Mouse (Mus musculus): ENCODE measurements around the gene Acvr1c. TPM values are rescaled to one million over a fixed set of nuclear protein-coding genes. Genes with fewer than 3 reads are reported as not detected.

Gene Acvr1c
- polyA plus RNA-seq, 1 experiment = not detected

- Histone ChIP-seq H3K4me1 (ENCODE audit: control insufficient read depth, insufficient read depth, low read length) (0 out of 2 replicates have a peak, but pooled peaks cover 2% of the 10 kb centered on the region), H3K27ac (ENCODE audit: insufficient read depth, low read depth, low read length) (no peak overlapping the region), H3K4me3 (ENCODE audit: insufficient read depth, low read length) (no peak overlapping the region)
- TF ChIP-seq POLR2A (IDR thresholded peaks at IDR 0.05; ENCODE audit: borderline replicate concordance, low read depth, low read length) (no peak), CTCF (IDR thresholded peaks at IDR 0.05; ENCODE audit: low read depth, low read length) (no peak)
These were observed 3.3 kb downstream of the Acvr1c start for GRCm38 (mm10) chr2:58354389-58354788.

GRCm38 (mm10) chr2:58352846-58353245 lies 4.8 kb downstream of the Acvr1c start:
- H3K4me1 ChIP-seq (ENCODE audit: control insufficient read depth, insufficient read depth, low read length) = 0 out of 2 replicates have a peak, but pooled peaks cover 2% of the 10 kb centered on the region
- no peak overlapping the region for H3K27ac ChIP-seq (ENCODE audit: insufficient read depth, low read depth, low read length)
- TF ChIP-seq CTCF (IDR thresholded peaks at IDR 0.05; ENCODE audit: low read depth, low read length) = no peak
- TF ChIP-seq POLR2A (IDR thresholded peaks at IDR 0.05; ENCODE audit: borderline replicate concordance, low read depth, low read length) = no peak
- H3K4me3 ChIP-seq (ENCODE audit: insufficient read depth, low read length) = no peak overlapping the region

GRCm38 (mm10) chr2:58350657-58351056 lies 7.0 kb downstream of the Acvr1c start:
- no peak overlapping the region for H3K4me3 ChIP-seq (ENCODE audit: insufficient read depth, low read length)
- TF ChIP-seq POLR2A (IDR thresholded peaks at IDR 0.05; ENCODE audit: borderline replicate concordance, low read depth, low read length) (no peak), CTCF (IDR thresholded peaks at IDR 0.05; ENCODE audit: low read depth, low read length) (no peak)
- no peaks in the 10 kb centered on the region for H3K4me1 ChIP-seq (ENCODE audit: control insufficient read depth, insufficient read depth, low read length)
- H3K27ac ChIP-seq (ENCODE audit: insufficient read depth, low read depth, low read length) = no peak overlapping the region

- no peaks in the 10 kb centered on the region for H3K4me1 ChIP-seq (ENCODE audit: control insufficient read depth, insufficient read depth, low read length)
- TF ChIP-seq CTCF (IDR thresholded peaks at IDR 0.05; ENCODE audit: low read depth, low read length) = no peak
- no peak for TF ChIP-seq POLR2A (IDR thresholded peaks at IDR 0.05; ENCODE audit: borderline replicate concordance, low read depth, low read length)
- no peak overlapping the region for H3K27ac ChIP-seq (ENCODE audit: insufficient read depth, low read depth, low read length)
- H3K4me3 ChIP-seq (ENCODE audit: insufficient read depth, low read length) = no peak overlapping the region
These were observed 21.0 kb downstream of the Acvr1c start for GRCm38 (mm10) chr2:58336730-58337129.

GRCm38 (mm10) chr2:58329589-58329988 lies 28.1 kb downstream of the Acvr1c start:
- H3K4me1 ChIP-seq (ENCODE audit: control insufficient read depth, insufficient read depth, low read length) = no peaks in the 10 kb centered on the region
- H3K27ac ChIP-seq (ENCODE audit: insufficient read depth, low read depth, low read length) = no peak overlapping the region
- TF ChIP-seq CTCF (IDR thresholded peaks at IDR 0.05; ENCODE audit: low read depth, low read length) (no peak), POLR2A (IDR thresholded peaks at IDR 0.05; ENCODE audit: borderline replicate concordance, low read depth, low read length) (no peak)
- H3K4me3 ChIP-seq (ENCODE audit: insufficient read depth, low read length) = no peak overlapping the region

- Histone ChIP-seq H3K4me1 (ENCODE audit: control insufficient read depth, insufficient read depth, low read length) (no peaks in the 10 kb centered on the region), H3K4me3 (ENCODE audit: insufficient read depth, low read length) (peak overlapping the region; percentile 11; the same call in 1 of the 2 replicates), H3K27ac (ENCODE audit: insufficient read depth, low read depth, low read length) (no peak overlapping the region)
- TF ChIP-seq POLR2A (IDR thresholded peaks at IDR 0.05; ENCODE audit: borderline replicate concordance, low read depth, low read length) = no peak
- no peak for TF ChIP-seq CTCF (IDR thresholded peaks at IDR 0.05; ENCODE audit: low read depth, low read length)
These were observed 33.4 kb downstream of the Acvr1c start for GRCm38 (mm10) chr2:58324118-58324901.

GRCm38 (mm10) chr2:58323274-58323673 lies 34.4 kb downstream of the Acvr1c start:
- no peaks in the 10 kb centered on the region for H3K4me1 ChIP-seq (ENCODE audit: control insufficient read depth, insufficient read depth, low read length)
- TF ChIP-seq POLR2A (IDR thresholded peaks at IDR 0.05; ENCODE audit: borderline replicate concordance, low read depth, low read length) (no peak), CTCF (IDR thresholded peaks at IDR 0.05; ENCODE audit: low read depth, low read length) (no peak)
- no peak overlapping the region for H3K27ac ChIP-seq (ENCODE audit: insufficient read depth, low read depth, low read length)
- H3K4me3 ChIP-seq (ENCODE audit: insufficient read depth, low read length) = no peak overlapping the region

- TF ChIP-seq CTCF (IDR thresholded peaks at IDR 0.05; ENCODE audit: low read depth, low read length) (no peak), POLR2A (IDR thresholded peaks at IDR 0.05; ENCODE audit: borderline replicate concordance, low read depth, low read length) (no peak)
- no peak overlapping the region for H3K4me3 ChIP-seq (ENCODE audit: insufficient read depth, low read length)
- H3K4me1 ChIP-seq (ENCODE audit: control insufficient read depth, insufficient read depth, low read length) = no peaks in the 10 kb centered on the region
- H3K27ac ChIP-seq (ENCODE audit: insufficient read depth, low read depth, low read length) = no peak overlapping the region
These were observed 41.5 kb downstream of the Acvr1c start for GRCm38 (mm10) chr2:58316186-58316585.

GRCm38 (mm10) chr2:58309695-58310094 lies 48.0 kb downstream of the Acvr1c start:
- Histone ChIP-seq H3K4me3 (ENCODE audit: insufficient read depth, low read length) (no peak overlapping the region), H3K27ac (ENCODE audit: insufficient read depth, low read depth, low read length) (no peak overlapping the region), H3K4me1 (ENCODE audit: control insufficient read depth, insufficient read depth, low read length) (no peaks in the 10 kb centered on the region)
- TF ChIP-seq CTCF (IDR thresholded peaks at IDR 0.05; ENCODE audit: low read depth, low read length) = no peak
- no peak for TF ChIP-seq POLR2A (IDR thresholded peaks at IDR 0.05; ENCODE audit: borderline replicate concordance, low read depth, low read length)

- no peak overlapping the region for H3K27ac ChIP-seq (ENCODE audit: insufficient read depth, low read depth, low read length)
- H3K4me3 ChIP-seq (ENCODE audit: insufficient read depth, low read length) = no peak overlapping the region
- no peak for TF ChIP-seq POLR2A (IDR thresholded peaks at IDR 0.05; ENCODE audit: borderline replicate concordance, low read depth, low read length)
- no peak for TF ChIP-seq CTCF (IDR thresholded peaks at IDR 0.05; ENCODE audit: low read depth, low read length)
- H3K4me1 ChIP-seq (ENCODE audit: control insufficient read depth, insufficient read depth, low read length) = no peaks in the 10 kb centered on the region
These were observed 53.2 kb downstream of the Acvr1c start for GRCm38 (mm10) chr2:58304450-58304849.

All from bone marrow macrophage, adult 2 months (primary cell).